Mouse (Mus musculus) C2C12 (cell line): Measurements from ENCODE around the gene Btc. TPM values are rescaled to one million over a fixed set of nuclear protein-coding genes. Genes with fewer than 3 reads are reported as not detected.
A peak's percentile ranks its signal among the peaks of the same experiment; 100 is the strongest.

Experiments
- H3K27me3 ChIP-seq: one replicate; pipeline ENCODE4 v1.6.1; 2011; ENCODE audit not compliant: control insufficient read depth, insufficient read depth, insufficient read length
- H3K36me3 ChIP-seq: one replicate; pipeline ENCODE4 v1.6.1; 2011; ENCODE audit not compliant: control insufficient read depth, insufficient read depth
- H3K4me3 ChIP-seq: one replicate; pipeline ENCODE4 v1.5.1; 2011; ENCODE audit warnings: mild to moderate bottlenecking, control low read depth; ENCODE audit not compliant: poor library complexity, insufficient read depth, severe bottlenecking
- H3K79me2 ChIP-seq: one replicate; pipeline ENCODE4 v1.6.1; 2011; ENCODE audit not compliant: control insufficient read depth, insufficient read depth
- H3K79me3 ChIP-seq: one replicate; pipeline ENCODE4 v1.6.1; 2011; ENCODE audit warnings: low read depth, control low read depth
- H3ac ChIP-seq: one replicate; pipeline ENCODE3; 2011; ENCODE audit warnings: low read depth; ENCODE audit not compliant: control insufficient read depth, insufficient read length
- CEBPB ChIP-seq: IDR thresholded peaks from one replicate; pipeline ENCODE4 v1.6.1; 2011; ENCODE audit warnings: low read depth, mild to moderate bottlenecking, control low read depth, moderate library complexity
- CTCF ChIP-seq: IDR thresholded peaks from one replicate; pipeline ENCODE4 v1.5.1; 2011; ENCODE audit not compliant: control insufficient read depth, insufficient read depth, insufficient read length
- FOSL1 ChIP-seq: IDR thresholded peaks from one replicate; pipeline ENCODE4 v1.8.0; 2011; ENCODE audit warnings: mild to moderate bottlenecking, low read length; ENCODE audit not compliant: poor library complexity, insufficient read depth, severe bottlenecking
- MAX ChIP-seq: IDR thresholded peaks from one replicate; pipeline ENCODE4 v1.6.1; 2011; ENCODE audit warnings: mild to moderate bottlenecking, control low read depth
- MYOD1 ChIP-seq: IDR thresholded peaks from one replicate; pipeline ENCODE4 v1.6.1; 2011; ENCODE audit warnings: low read depth; ENCODE audit not compliant: control insufficient read depth, insufficient read length
- MYOG ChIP-seq: IDR thresholded peaks from one replicate; pipeline ENCODE4 v1.6.1; 2011; ENCODE audit not compliant: control insufficient read depth, insufficient read length; ENCODE audit errors: extremely low read depth
- USF1 ChIP-seq: IDR thresholded peaks from one replicate; pipeline ENCODE4 v1.6.1; 2011; ENCODE audit warnings: low read depth, mild to moderate bottlenecking, control low read depth, moderate library complexity
- polyA plus RNA-seq: library from polyadenylated mRNA; unstranded; fragments of >200 nt; fragmentation: generic; extraction: Trizol; gene quantifications from one replicate; pipeline ENCODE4 v1.2.1, GENCODE M21; 2012; ENCODE audit warnings: missing spikeins

Gene Btc
- polyA plus RNA-seq, 1 experiment, result 1.5 TPM

- TF ChIP-seq FOSL1, result no peak
- no peak for TF ChIP-seq MYOG
- TF ChIP-seq USF1, result no peak
- no peak for TF ChIP-seq CEBPB
- no peak for TF ChIP-seq MYOD1
- TF ChIP-seq MAX, result no peak
- TF ChIP-seq CTCF, result no peak
- no peaks in the 10 kb centered on the region for H3K36me3 ChIP-seq
- no peaks in the 10 kb centered on the region for H3K27me3 ChIP-seq
- H3K79me2 ChIP-seq, result no peaks in the 10 kb centered on the region
- H3K79me3 ChIP-seq, result no peaks in the 10 kb centered on the region
- H3K4me3 ChIP-seq, result no peak overlapping the region
- no peak overlapping the region for H3ac ChIP-seq
These were observed 11.0 kb upstream of the Btc start for GRCm38 (mm10) chr5:91413814-91414213.

GRCm38 (mm10) chr5:91404263-91404662, 1.5 kb upstream of the Btc start:
- Histone ChIP-seq H3ac (no peak overlapping the region), H3K79me2 (no peaks in the 10 kb centered on the region), H3K36me3 (no peaks in the 10 kb centered on the region), H3K27me3 (no peaks in the 10 kb centered on the region), H3K4me3 (no peak overlapping the region), H3K79me3 (no peaks in the 10 kb centered on the region)
- TF ChIP-seq MYOG (no peak), USF1 (no peak), MAX (no peak), FOSL1 (no peak), CEBPB (no peak), MYOD1 (no peak), CTCF (no peak)

- TF ChIP-seq MAX (no peak), MYOG (no peak), CTCF (no peak), MYOD1 (no peak), FOSL1 (no peak), CEBPB (no peak), USF1 (no peak)
- Histone ChIP-seq H3K27me3 (no peaks in the 10 kb centered on the region), H3K4me3 (no peak overlapping the region)
These were observed 487 bp upstream of the Btc start for GRCm38 (mm10) chr5:91403281-91403680.

GRCm38 (mm10) chr5:91400493-91401096, 2.2 kb downstream of the Btc start:
- no peaks in the 10 kb centered on the region for H3K79me3 ChIP-seq
- no peaks in the 10 kb centered on the region for H3K79me2 ChIP-seq
- H3K36me3 ChIP-seq, result no peaks in the 10 kb centered on the region
- H3ac ChIP-seq, result no peak overlapping the region
- no peak overlapping the region for H3K4me3 ChIP-seq
- TF ChIP-seq FOSL1, result no peak
- TF ChIP-seq MAX, result no peak
- no peak for TF ChIP-seq MYOG
- TF ChIP-seq MYOD1, result no peak
- TF ChIP-seq CEBPB, result no peak
- TF ChIP-seq CTCF, result no peak
- no peak for TF ChIP-seq USF1
- no peaks in the 10 kb centered on the region for H3K27me3 ChIP-seq

More at GRCm38 (mm10) chr5:91403281-91403680, 487 bp upstream of the Btc start:
- Histone ChIP-seq H3K79me3 (no peaks in the 10 kb centered on the region), H3ac (no peak overlapping the region), H3K79me2 (no peaks in the 10 kb centered on the region), H3K36me3 (no peaks in the 10 kb centered on the region)

- Histone ChIP-seq H3K27me3 (no peaks in the 10 kb centered on the region), H3K4me3 (no peak overlapping the region), H3K36me3 (no peaks in the 10 kb centered on the region), H3ac (no peak overlapping the region), H3K79me2 (no peaks in the 10 kb centered on the region), H3K79me3 (no peaks in the 10 kb centered on the region)
- TF ChIP-seq MYOD1, result peak; percentile 28
- no peak for TF ChIP-seq MYOG
- TF ChIP-seq FOSL1, result peak; percentile 18
These were observed 27.3 kb downstream of the Btc start for GRCm38 (mm10) chr5:91375467-91375866.

- H3K4me3 ChIP-seq, result no peak overlapping the region
- H3K36me3 ChIP-seq, result no peaks in the 10 kb centered on the region
- no peaks in the 10 kb centered on the region for H3K79me2 ChIP-seq
- no peaks in the 10 kb centered on the region for H3K79me3 ChIP-seq
- no peaks in the 10 kb centered on the region for H3K27me3 ChIP-seq
- TF ChIP-seq MAX (no peak), FOSL1 (no peak)
- no peak overlapping the region for H3ac ChIP-seq
These were observed 34.7 kb downstream of the Btc start for GRCm38 (mm10) chr5:91368061-91368565.
